Comparison of ENCODE assay signal across 8 mouse cellular contexts in genomic region chr5:124176726-124177132, GRCm38 (mm10).
DNase-seq lines count a peak whose midpoint lies in the region; ATAC-seq and TF ChIP-seq lines count a peak whose summit lies in the region.

No protein-coding gene starts in this region.

- H3K27ac ChIP-seq in heart, embryonic 10.5 days: peak overlapping the region; percentile 62; the same call in 1 of the 2 replicates
- H3K27ac ChIP-seq in forebrain, embryonic 14.5 days (ENCODE audit: low read depth, low read length): peak overlapping the region; percentile 67
- no peak overlapping the region for H3K27ac ChIP-seq in lung, postnatal 0 days (ENCODE audit: low read length)

- H3K4me2 ChIP-seq in forebrain, embryonic 14.5 days (ENCODE audit: low read length): peak overlapping the region; percentile 18; the same call in 1 of the 2 replicates
- no peak overlapping the region for H3K4me2 ChIP-seq in lung, postnatal 0 days (replicated peaks; ENCODE audit: low read depth, low read length)

- no peak overlapping the region for H3K4me3 ChIP-seq in heart, embryonic 10.5 days
- no peak overlapping the region for H3K4me3 ChIP-seq in forebrain, embryonic 14.5 days (ENCODE audit: low read depth, low read length)
- H3K4me3 ChIP-seq in lung, postnatal 0 days (ENCODE audit: low read depth, low read length): no peak overlapping the region

- no peak for TF ChIP-seq EP300 in lung, postnatal 0 days (IDR thresholded peaks at IDR 0.05)

- WGBS in heart, embryonic 10.5 days: 39% methylated on average over 7 of the region's 7 CpGs
- WGBS in forebrain, embryonic 14.5 days: 4% methylated on average over 7 of the region's 7 CpGs
- WGBS in lung, postnatal 0 days: 50% methylated on average over 7 of the region's 7 CpGs

- TF ChIP-seq CTCF in lung, postnatal 0 days (IDR thresholded peaks at IDR 0.05): no peak

- H3K4me1 ChIP-seq in heart, embryonic 10.5 days: peaks cover 76% of the 10 kb centered on the region
- peaks cover 31% of the 10 kb centered on the region for H3K4me1 ChIP-seq in forebrain, embryonic 14.5 days (ENCODE audit: control insufficient read depth, insufficient read depth, low read length)
- no peaks in the 10 kb centered on the region; the same call in 1 of the 2 replicates for H3K4me1 ChIP-seq in lung, postnatal 0 days (ENCODE audit: insufficient read depth, low read depth, low read length)

- DNase-seq in heart, embryonic 10.5 days (ENCODE audit: low spot score): no peak
- DNase-seq in heart, postnatal 4 days: no peak
- DNase-seq in ES-CJ7 (ENCODE audit: low read depth, low spot score): peak; percentile 89
- peak; percentile 93 for DNase-seq in forebrain, embryonic 14.5 days (ENCODE audit: low spot score)
- DNase-seq in lung, postnatal 0 days (ENCODE audit: low spot score): peak; percentile 53
- no peak for DNase-seq in spleen, postnatal 14 days (ENCODE audit: low spot score in 2 of 2)
- DNase-seq in adrenal gland, adult 8-10 months: no peak
- DNase-seq in frontal cortex, postnatal 36 days (ENCODE audit: low spot score in 2 of 2): no peak

- 0 out of 2 replicates have a peak overlapping the region, but pooled peaks have one; percentile 43 for H3K9ac ChIP-seq in forebrain, embryonic 14.5 days (ENCODE audit: low read length)
- no peak overlapping the region for H3K9ac ChIP-seq in lung, postnatal 0 days (replicated peaks; ENCODE audit: low read depth)

- no peaks in the 10 kb centered on the region for H3K27me3 ChIP-seq in heart, embryonic 10.5 days (ENCODE audit: insufficient read depth, poor library complexity, severe bottlenecking)
- H3K27me3 ChIP-seq in forebrain, embryonic 14.5 days (replicated peaks; ENCODE audit: control insufficient read depth, insufficient read depth, low read length): no peaks in the 10 kb centered on the region
- no peaks in the 10 kb centered on the region for H3K27me3 ChIP-seq in lung, postnatal 0 days (replicated peaks; ENCODE audit: insufficient read depth, low read length)

- no peaks in the 10 kb centered on the region for H3K36me3 ChIP-seq in heart, embryonic 10.5 days
- no peaks in the 10 kb centered on the region for H3K36me3 ChIP-seq in forebrain, embryonic 14.5 days (ENCODE audit: control insufficient read depth, insufficient read depth, low read length)
- H3K36me3 ChIP-seq in lung, postnatal 0 days (ENCODE audit: insufficient read depth, low read length): no peaks in the 10 kb centered on the region

- peak; percentile 90 for ATAC-seq in forebrain, embryonic 14.5 days
- peak; percentile 62 for ATAC-seq in lung, postnatal 0 days

- no peaks in the 10 kb centered on the region for H3K9me3 ChIP-seq in heart, embryonic 10.5 days
- no peaks in the 10 kb centered on the region for H3K9me3 ChIP-seq in forebrain, embryonic 14.5 days (replicated peaks; ENCODE audit: control insufficient read depth, low read length)
- no peaks in the 10 kb centered on the region for H3K9me3 ChIP-seq in lung, postnatal 0 days (ENCODE audit: low read length)

Comparison
In these comparisons a context has a peak if more than half of its experiments do, and no peak if none do; other contexts are left out.
1. DNase-seq: peak in ES-CJ7 (single experiment), forebrain, embryonic 14.5 days (single experiment) and lung, postnatal 0 days (single experiment); none in heart, embryonic 10.5 days (single experiment), heart, postnatal 4 days (single experiment), spleen, postnatal 14 days (0 of 2), adrenal gland, adult 8-10 months (single experiment) and frontal cortex, postnatal 36 days (0 of 2).